24 mouse cellular contexts compared by ENCODE assay signal in genomic region chr17:80026189-80026936, GRCm38 (mm10). TPM values are rescaled to one million over a fixed set of nuclear protein-coding genes. Genes with fewer than 3 reads are reported as not detected.
A peak's percentile ranks its signal among the peaks of the same experiment; 100 is the strongest.
DNase-seq lines count a peak whose midpoint lies in the region; ATAC-seq and TF ChIP-seq lines count a peak whose summit lies in the region.
"Had no signal": no experiment of that assay in that cellular context is flagged by ENCODE, and none has a peak within 500 bp of the region (broad histone marks: within the 10 kb centered on the region; RNA-seq: fewer than 3 reads in every experiment).

No protein-coding gene starts in this region.

- peaks cover 15% of the 10 kb centered on the region; the same call in 1 of the 2 replicates for H3K36me3 ChIP-seq in kidney, postnatal 0 days (ENCODE audit: insufficient read depth, low read length)
- peaks cover 11% of the 10 kb centered on the region; the same call in 1 of the 2 replicates for H3K36me3 ChIP-seq in intestine, embryonic 15.5 days
- peaks cover 2% of the 10 kb centered on the region; the same call in 1 of the 2 replicates for H3K36me3 ChIP-seq in stomach, postnatal 0 days (ENCODE audit: control insufficient read depth, insufficient read depth, low read length)

- H3K27me3 ChIP-seq in kidney, postnatal 0 days (ENCODE audit: insufficient read depth, low read length), result no peaks in the 10 kb centered on the region
- no peaks in the 10 kb centered on the region for H3K27me3 ChIP-seq in intestine, embryonic 15.5 days (replicated peaks)
- no peaks in the 10 kb centered on the region for H3K27me3 ChIP-seq in stomach, postnatal 0 days (ENCODE audit: control insufficient read depth, insufficient read depth, low read length)
- H3K27me3 ChIP-seq: embryonic facial prominence, embryonic 15.5 days; forebrain, embryonic 15.5 days; heart, embryonic 15.5 days; hindbrain, embryonic 15.5 days; Patski had no signal

- 95% methylated on average over 5 of the region's 5 CpGs for WGBS in kidney, postnatal 0 days
- WGBS in intestine, embryonic 15.5 days, result 91% methylated on average over 5 of the region's 5 CpGs
- WGBS in stomach, postnatal 0 days, result 84% methylated on average over 5 of the region's 5 CpGs

- no peak overlapping the region for H3K4me3 ChIP-seq in kidney, postnatal 0 days (replicated peaks; ENCODE audit: low read depth, low read length)
- no peak overlapping the region for H3K4me3 ChIP-seq in intestine, embryonic 15.5 days (replicated peaks)
- H3K4me3 ChIP-seq in stomach, postnatal 0 days (ENCODE audit: low read depth, low read length), result no peak overlapping the region
- H3K4me3 ChIP-seq: embryonic facial prominence, embryonic 15.5 days; erythroblast, embryonic 14.5 days; forebrain, embryonic 15.5 days; gastrocnemius, adult 2 months; heart, embryonic 10.5 days; heart, embryonic 15.5 days; hindbrain, embryonic 10.5 days; hindbrain, embryonic 15.5 days had no signal

- no peaks in the 10 kb centered on the region for H3K9me3 ChIP-seq in kidney, postnatal 0 days (replicated peaks; ENCODE audit: low read length)
- H3K9me3 ChIP-seq in intestine, embryonic 15.5 days, result no peaks in the 10 kb centered on the region
- H3K9me3 ChIP-seq in stomach, postnatal 0 days (ENCODE audit: control insufficient read depth, low read length), result no peaks in the 10 kb centered on the region
- H3K9me3 ChIP-seq: embryonic facial prominence, embryonic 15.5 days; forebrain, embryonic 15.5 days; heart, embryonic 10.5 days; heart, embryonic 15.5 days; hindbrain, embryonic 10.5 days; hindbrain, embryonic 15.5 days had no signal

- 0 out of 2 replicates have a peak, but pooled peaks have one; percentile 33 for ATAC-seq in kidney, postnatal 0 days (replicated peaks; ENCODE audit: low FRiP score, low read depth)
- peak; percentile 74; the same call in 1 of the 2 replicates for ATAC-seq in intestine, embryonic 15.5 days
- ATAC-seq in stomach, postnatal 0 days (ENCODE audit: low FRiP score, low TSS enrichment), result peak; percentile 90
- ATAC-seq: activated CD4-positive, CD25-positive, alpha-beta regulatory T cell, adult 4 months; forebrain, embryonic 15.5 days; Patski had no signal

- no peaks in the 10 kb centered on the region for H3K4me1 ChIP-seq in kidney, postnatal 0 days (replicated peaks; ENCODE audit: insufficient read depth, low read length)
- H3K4me1 ChIP-seq in intestine, embryonic 15.5 days (replicated peaks), result no peaks in the 10 kb centered on the region
- H3K4me1 ChIP-seq in stomach, postnatal 0 days (replicated peaks; ENCODE audit: control insufficient read depth, insufficient read depth), result no peaks in the 10 kb centered on the region
- H3K4me1 ChIP-seq: embryonic facial prominence, embryonic 15.5 days; forebrain, embryonic 15.5 days; heart, embryonic 10.5 days; heart, embryonic 15.5 days; hindbrain, embryonic 10.5 days; hindbrain, embryonic 15.5 days had no signal

- H3K4me2 ChIP-seq in kidney, postnatal 0 days (ENCODE audit: low read length), result no peak overlapping the region
- H3K4me2 ChIP-seq in intestine, embryonic 15.5 days (replicated peaks), result no peak overlapping the region
- H3K4me2 ChIP-seq in stomach, postnatal 0 days (replicated peaks; ENCODE audit: low read depth), result no peak overlapping the region
- H3K4me2 ChIP-seq: embryonic facial prominence, embryonic 15.5 days; forebrain, embryonic 15.5 days; heart, embryonic 15.5 days; hindbrain, embryonic 15.5 days had no signal

- DNase-seq in kidney, postnatal 0 days (ENCODE audit: low spot score), result no peak
- no peak for DNase-seq in kidney, postnatal 36 days
- peak; percentile 55 for DNase-seq in NIH3T3 (ENCODE audit: low read depth)
- DNase-seq in stomach, postnatal 0 days (ENCODE audit: low spot score), result no peak
- DNase-seq in adrenal gland, postnatal 36 days, result no peak
- DNase-seq in kidney, postnatal 10 days, result no peak
- DNase-seq: adrenal gland, postnatal 14 days; B cell, adult 2 months; cerebellum, adult 8-10 months; cerebellum, postnatal 14 days; embryo, embryonic 11 days; gastrocnemius, adult 2 months; gastrocnemius, postnatal 25 days; kidney, adult 18-20 months had no signal

- H3K9ac ChIP-seq in kidney, postnatal 0 days (ENCODE audit: low read depth, low read length), result no peak overlapping the region
- H3K9ac ChIP-seq in intestine, embryonic 15.5 days, result no peak overlapping the region
- H3K9ac ChIP-seq in stomach, postnatal 0 days (ENCODE audit: low read length), result no peak overlapping the region
- H3K9ac ChIP-seq: embryonic facial prominence, embryonic 15.5 days; forebrain, embryonic 15.5 days; heart, embryonic 15.5 days; hindbrain, embryonic 15.5 days had no signal

- no peak for TF ChIP-seq EP300 in stomach, postnatal 0 days (optimal IDR thresholded peaks at IDR 0.05)

- no peak overlapping the region for H3K27ac ChIP-seq in kidney, postnatal 0 days
- H3K27ac ChIP-seq in intestine, embryonic 15.5 days, result no peak overlapping the region
- H3K27ac ChIP-seq in stomach, postnatal 0 days (replicated peaks), result no peak overlapping the region
- H3K27ac ChIP-seq: embryonic facial prominence, embryonic 15.5 days; forebrain, embryonic 15.5 days; gastrocnemius, adult 2 months; heart, embryonic 10.5 days; heart, embryonic 15.5 days; hindbrain, embryonic 10.5 days; hindbrain, embryonic 15.5 days had no signal

- no peak for TF ChIP-seq CTCF in kidney, postnatal 0 days (IDR thresholded peaks at IDR 0.05; ENCODE audit: low read depth)
- no peak for TF ChIP-seq CTCF in stomach, postnatal 0 days (IDR thresholded peaks at IDR 0.05; ENCODE audit: low read depth)

RNA-seq across cellular contexts. Expression of gene Hnrnpll, which starts 35.8 kb away (rescaled TPM):
- 42.2 and 48.0 TPM in 2 replicates for polyA plus RNA-seq in kidney, postnatal 0 days (2015; fragmentation: Nextera tagmentation; extraction: Ambion mirVana)
- polyA plus RNA-seq in intestine, embryonic 15.5 days (2015; fragmentation: Nextera tagmentation; extraction: Ambion mirVana), result 50.0 and 56.5 TPM in 2 replicates
- polyA plus RNA-seq in stomach, postnatal 0 days (2015; fragmentation: Nextera tagmentation; extraction: Ambion mirVana), result 18.3 and 20.9 TPM in 2 replicates
- 10 to 100 TPM; 45.7 to 51.8 TPM for total RNA-seq in adrenal gland, postnatal 36 days (2021)

Comparison
In these comparisons a context has a peak if more than half of its experiments do, and no peak if none do; other contexts are left out.
1. ATAC-seq: peak in every context shown above with its lines; median percentile 90 in stomach, postnatal 0 days; 74 in intestine, embryonic 15.5 days; 33 in kidney, postnatal 0 days.